Mouse (Mus musculus) megakaryocyte, embryonic 14.5 days (primary cell): ENCODE results near the gene Ddx39.

ENCODE experiments used
- FLI1 ChIP-seq: IDR thresholded peaks from 2 replicates; pipeline ENCODE4 v1.6.1; 2012; ENCODE audit warnings: low read length, inconsistent platforms, mixed read lengths
- GATA1 ChIP-seq: IDR thresholded peaks from 3 replicates; pipeline ENCODE4 v1.6.1; 2012; ENCODE audit warnings: mixed read lengths, low read length, inconsistent platforms, borderline replicate concordance

- TF ChIP-seq GATA1 (no peak), FLI1 (no peak)
These were observed 54.7 kb downstream of the Ddx39 start for GRCm38 (mm10) chr8:83769720-83770119.
